Mouse (Mus musculus): ENCODE data around the gene Hnrnph1. TPM values are rescaled to one million over a fixed set of nuclear protein-coding genes. Genes with fewer than 3 reads are reported as not detected.

Hnrnph1 gene
- polyA plus RNA-seq (2014; fragmentation: Illumina TruSeq; extraction: RNeasy Lipid Tissue Mini Kit (QIAGEN cat#74804); ENCODE audit: insufficient read depth, low read depth, low replicate concordance): 211 TPM

GRCm38 (mm10) chr11:50376911-50377891, at the start of gene Hnrnph1:
Gene Hnrnph1 (plus strand): TSS chr11:50376990.

GRCm38 (mm10) chr11:50354162-50354561, 22.6 kb upstream of the Hnrnph1 start, which contains the start of gene Cby3:
Gene Cby3 (plus strand): TSS chr11:50354462.

GRCm38 (mm10) chr11:50430277-50431133, 53.7 kb downstream of the Hnrnph1 start, which contains the start of gene Rufy1:
Gene Rufy1 (minus strand): TSS chr11:50431125.

Other genes with a start within 250 kb of the Hnrnph1 start
- 25.9 TPM for gene Tbc1d9b, start 245.6 kb upstream of the Hnrnph1 start, polyA plus RNA-seq (2014; fragmentation: Illumina TruSeq; extraction: RNeasy Lipid Tissue Mini Kit (QIAGEN cat#74804); ENCODE audit: insufficient read depth, low read depth, low replicate concordance)
- 4.0 TPM for gene Mrnip, start 202.5 kb upstream of the Hnrnph1 start, polyA plus RNA-seq (2014; fragmentation: Illumina TruSeq; extraction: RNeasy Lipid Tissue Mini Kit (QIAGEN cat#74804); ENCODE audit: insufficient read depth, low read depth, low replicate concordance)
- 272 TPM for gene Sqstm1, start 166.2 kb upstream of the Hnrnph1 start, polyA plus RNA-seq (2014; fragmentation: Illumina TruSeq; extraction: RNeasy Lipid Tissue Mini Kit (QIAGEN cat#74804); ENCODE audit: insufficient read depth, low read depth, low replicate concordance)
- gene Mgat4b, start 166.1 kb upstream of the Hnrnph1 start, polyA plus RNA-seq (2014; fragmentation: Illumina TruSeq; extraction: RNeasy Lipid Tissue Mini Kit (QIAGEN cat#74804); ENCODE audit: insufficient read depth, low read depth, low replicate concordance): 42.6 TPM
- 41.3 TPM for gene Ltc4s, start 138.4 kb upstream of the Hnrnph1 start, polyA plus RNA-seq (2014; fragmentation: Illumina TruSeq; extraction: RNeasy Lipid Tissue Mini Kit (QIAGEN cat#74804); ENCODE audit: insufficient read depth, low read depth, low replicate concordance)
- gene Maml1, start 84.7 kb upstream of the Hnrnph1 start, polyA plus RNA-seq (2014; fragmentation: Illumina TruSeq; extraction: RNeasy Lipid Tissue Mini Kit (QIAGEN cat#74804); ENCODE audit: insufficient read depth, low read depth, low replicate concordance): 8.0 TPM
- 89.9 TPM for gene Canx, start 51.3 kb upstream of the Hnrnph1 start, polyA plus RNA-seq (2014; fragmentation: Illumina TruSeq; extraction: RNeasy Lipid Tissue Mini Kit (QIAGEN cat#74804); ENCODE audit: insufficient read depth, low read depth, low replicate concordance)
- not detected for gene Cby3, start 22.5 kb upstream of the Hnrnph1 start, polyA plus RNA-seq (2014; fragmentation: Illumina TruSeq; extraction: RNeasy Lipid Tissue Mini Kit (QIAGEN cat#74804); ENCODE audit: insufficient read depth, low read depth, low replicate concordance)
- gene Rufy1, start 54.1 kb downstream of the Hnrnph1 start, polyA plus RNA-seq (2014; fragmentation: Illumina TruSeq; extraction: RNeasy Lipid Tissue Mini Kit (QIAGEN cat#74804); ENCODE audit: insufficient read depth, low read depth, low replicate concordance): 16.7 TPM
- 9.0 TPM for gene Adamts2, start 225.1 kb downstream of the Hnrnph1 start, polyA plus RNA-seq (2014; fragmentation: Illumina TruSeq; extraction: RNeasy Lipid Tissue Mini Kit (QIAGEN cat#74804); ENCODE audit: insufficient read depth, low read depth, low replicate concordance)